Mouse (Mus musculus) cerebellum, adult (tissue): ENCODE measurements around the gene Vmn2r120.
"Not testable (repeated sequence)": the region's sequence is repeated elsewhere in the genome, so short reads cannot be mapped to it uniquely, and the experiment has no call there.

Experiments
- ATAC-seq: cut with Nextera tagmentation; 2 replicates; pipeline ENCODE4 v1.9.2; 2017; ENCODE audit warnings: mild to moderate bottlenecking, moderate library complexity, mixed read lengths; ENCODE audit not compliant: insufficient number of reproducible peaks, low FRiP score, low TSS enrichment

The Vmn2r120 gene

DNA sequence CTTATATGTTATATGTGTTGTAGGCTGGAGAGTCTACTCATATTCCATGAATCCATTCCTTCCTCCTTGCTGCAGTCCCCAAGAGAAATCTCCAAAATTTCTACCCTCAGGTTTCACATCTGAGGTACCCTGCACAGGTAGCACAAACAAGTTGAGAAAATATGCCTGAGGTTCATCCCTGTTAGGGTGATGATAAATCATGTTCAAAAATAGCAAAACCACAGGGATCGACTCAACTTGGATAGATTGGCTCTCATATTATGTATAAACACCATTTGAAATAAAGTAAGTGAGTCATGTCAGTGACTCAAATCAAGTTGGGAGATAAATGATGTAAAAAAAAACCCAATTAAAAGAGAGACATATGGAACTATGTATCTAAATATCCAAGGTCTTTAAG is at the start of gene Vmn2r120:
Gene Vmn2r120, minus strand, starts transcription at position 101 of the 400 bp plus-strand sequence.
- no peak for ATAC-seq

DNA sequence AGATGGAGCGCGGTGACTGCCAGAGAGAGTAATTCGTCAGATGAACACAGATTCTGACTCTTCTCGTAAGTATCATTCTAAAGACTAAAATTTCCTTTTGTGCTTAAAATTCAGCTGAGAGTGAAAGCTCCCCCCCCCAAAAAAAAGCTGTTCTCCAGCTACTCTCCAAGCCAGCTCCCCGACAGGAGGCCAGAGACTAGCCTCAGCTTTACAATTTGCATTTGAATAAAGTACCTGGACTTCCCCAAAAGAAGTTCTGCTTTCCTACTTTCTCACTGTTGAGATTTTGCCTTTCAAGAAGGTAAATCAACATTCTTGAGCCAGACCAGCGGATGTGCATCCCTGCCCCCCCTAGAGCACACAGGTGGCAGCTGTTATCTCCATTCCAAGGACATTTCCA is 42.0 kb upstream of the Vmn2r120 start:
- not testable (repeated sequence) for ATAC-seq

- no peak for ATAC-seq
Observed at GRCm38 (mm10) chr17:57574075-57574705, 28.9 kb upstream of the Vmn2r120 start.
